ENCODE assay signal across 11 mouse cellular contexts in the genomic region with DNA sequence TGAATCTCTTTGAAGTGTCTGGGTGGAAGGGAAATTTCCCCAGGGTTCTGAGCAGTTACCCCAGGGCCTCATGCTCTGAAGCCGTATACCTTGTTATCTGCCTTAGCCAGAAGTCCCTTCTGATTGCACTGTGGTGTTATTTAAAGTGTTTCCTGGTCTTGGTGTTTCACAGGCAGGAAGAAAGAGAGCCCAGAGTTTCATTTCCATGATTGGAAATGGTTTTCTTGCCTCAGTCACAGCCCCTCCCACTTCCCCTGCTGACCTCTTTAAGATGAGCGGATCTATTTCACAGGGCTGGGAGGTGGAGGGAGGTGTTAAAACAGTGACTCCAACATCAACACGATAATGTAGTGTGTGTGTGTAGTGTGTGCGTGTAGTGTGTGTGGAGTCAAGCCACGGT.
DNase-seq lines count a peak whose midpoint lies in the region; ATAC-seq and TF ChIP-seq lines count a peak whose summit lies in the region.
"Had no signal": no experiment of that assay in that cellular context is flagged by ENCODE, and none has a peak within 500 bp of the region (broad histone marks: within the 10 kb centered on the region; RNA-seq: fewer than 3 reads in every experiment).

No protein-coding gene starts in this region.

- H3K9ac ChIP-seq in kidney, embryonic 15.5 days: no peak overlapping the region
- H3K9ac ChIP-seq in CH12.LX (ENCODE audit: insufficient read depth, low read depth): no peak overlapping the region
- no peak overlapping the region for H3K9ac ChIP-seq in embryonic facial prominence, embryonic 14.5 days (ENCODE audit: low read depth, low read length)
- H3K9ac ChIP-seq in liver, embryonic 14.5 days (replicated peaks): no peak overlapping the region

- H3K79me2 ChIP-seq in CH12.LX (replicated peaks; ENCODE audit: control insufficient read depth, extremely low read depth, insufficient read depth, poor library complexity, severe bottlenecking): no peaks in the 10 kb centered on the region

- 0 out of 2 replicates have a peak, but pooled peaks have one; percentile 15 for ATAC-seq in kidney, embryonic 15.5 days (replicated peaks; ENCODE audit: low FRiP score)
- peak; percentile 30; the same call in 1 of the 2 replicates for ATAC-seq in embryonic facial prominence, embryonic 14.5 days (ENCODE audit: low read depth)
- peak; percentile 72 for ATAC-seq in liver, embryonic 14.5 days (ENCODE audit: insufficient read depth)
- ATAC-seq: Patski had no signal

- peaks cover 13% of the 10 kb centered on the region for H3K4me1 ChIP-seq in kidney, embryonic 15.5 days
- peaks cover 24 to 59% of the 10 kb centered on the region in 2 experiments for H3K4me1 ChIP-seq in CH12.LX (ENCODE audit: control insufficient read depth in 1 of 2, insufficient read depth in 2 of 2)
- peaks cover 10% of the 10 kb centered on the region; the same call in 1 of the 2 replicates for H3K4me1 ChIP-seq in embryonic facial prominence, embryonic 14.5 days (ENCODE audit: control insufficient read depth, insufficient read depth, low read length)
- H3K4me1 ChIP-seq in liver, embryonic 14.5 days (replicated peaks; ENCODE audit: control insufficient read depth in 2 of 2, insufficient read depth in 2 of 2, low read length in 1 of 2): peaks cover 0 to 15% of the 10 kb centered on the region in 2 experiments; a peak in 2 of 4 replicates
- no peaks in the 10 kb centered on the region for H3K4me1 ChIP-seq in lung, adult 2 months (ENCODE audit: control insufficient read depth, insufficient read depth, low read length)

- DNase-seq in kidney, postnatal 25 days: no peak
- DNase-seq in CH12.LX (ENCODE audit: extremely low read depth): peak; percentile 65
- DNase-seq in embryonic facial prominence, embryonic 14.5 days (ENCODE audit: low spot score): no peak
- DNase-seq in liver, embryonic 14.5 days (ENCODE audit: low read depth in 3 of 3, low spot score in 3 of 3): peak in 1 of 3 experiments; percentile 23
- DNase-seq in cerebellum, postnatal 4 days (ENCODE audit: low spot score in 2 of 2): no peak
- no peak for DNase-seq in urinary bladder, postnatal 4 days (ENCODE audit: low spot score in 2 of 2)
- DNase-seq in lung, adult 2 months: no peak
- DNase-seq: cerebellum, adult 18-20 months; right cerebral cortex, adult 18-20 months had no signal

- H3K4me3 ChIP-seq in kidney, embryonic 15.5 days (replicated peaks): no peak overlapping the region
- peak overlapping the region in 1 of 3 experiments; percentile 27 for H3K4me3 ChIP-seq in CH12.LX (replicated peaks in 1 of 3; ENCODE audit: low read depth in 2 of 3, low read length in 2 of 3, poor library complexity in 1 of 3)
- H3K4me3 ChIP-seq in embryonic facial prominence, embryonic 14.5 days (ENCODE audit: low read depth, low read length): no peak overlapping the region
- H3K4me3 ChIP-seq in liver, embryonic 14.5 days (ENCODE audit: insufficient read depth in 1 of 2, low read depth in 2 of 2, low read length in 2 of 2): no peak overlapping the region
- no peak overlapping the region for H3K4me3 ChIP-seq in lung, adult 2 months (replicated peaks; ENCODE audit: extremely low read depth, low read depth, low read length)

- no peak overlapping the region for H3K27ac ChIP-seq in kidney, embryonic 15.5 days
- H3K27ac ChIP-seq in CH12.LX (ENCODE audit: insufficient read depth, low read depth): peak overlapping the region; percentile 72
- no peak overlapping the region; the same call in 1 of the 2 replicates for H3K27ac ChIP-seq in embryonic facial prominence, embryonic 14.5 days (replicated peaks; ENCODE audit: low read depth, low read length)
- no peak overlapping the region for H3K27ac ChIP-seq in liver, embryonic 14.5 days

- TF ChIP-seq EP300 in CH12.LX (IDR thresholded peaks at IDR 0.05; ENCODE audit: low read length): peak; percentile 58
- TF ChIP-seq EP300 in liver, embryonic 14.5 days (IDR thresholded peaks at IDR 0.05; ENCODE audit: low read depth): peak; percentile 13; the same call in 1 of the 2 replicates

- H3K36me3 ChIP-seq in kidney, embryonic 15.5 days: peaks cover 9% of the 10 kb centered on the region
- peaks cover 1 to 46% of the 10 kb centered on the region in 2 experiments for H3K36me3 ChIP-seq in CH12.LX (replicated peaks in 1 of 2; ENCODE audit: control insufficient read depth in 1 of 2, insufficient read depth in 1 of 2, low read length in 1 of 2)
- H3K36me3 ChIP-seq in embryonic facial prominence, embryonic 14.5 days (ENCODE audit: control insufficient read depth, insufficient read depth, low read length): peaks cover 14% of the 10 kb centered on the region
- H3K36me3 ChIP-seq in liver, embryonic 14.5 days (replicated peaks; ENCODE audit: control insufficient read depth, insufficient read depth, low read depth): no peaks in the 10 kb centered on the region

- no peak for TF ChIP-seq POLR2A in CH12.LX (IDR thresholded peaks at IDR 0.05; ENCODE audit: low read depth, low read length)
- TF ChIP-seq POLR2A in lung, adult 2 months (IDR thresholded peaks at IDR 0.05; ENCODE audit: borderline replicate concordance, extremely low read depth, low read depth, low read length): no peak

- WGBS in kidney, embryonic 15.5 days: 24% methylated on average over 5 of the region's 5 CpGs
- 54% methylated on average over 5 of the region's 5 CpGs for WGBS in embryonic facial prominence, embryonic 14.5 days
- WGBS in liver, embryonic 14.5 days (ENCODE audit: insufficient replicate concordance): 15% methylated on average over 5 of the region's 5 CpGs
- WGBS in lung, adult 2 months: 44% methylated on average over 5 of the region's 5 CpGs

- dilution Hi-C loops in CH12.LX (cut with MboI; ENCODE audit: extremely low pct_ligation_motif_present, extremely low pct_unique_long_range_greater_than_20kb, low sequenced_read_pairs): no loop called here

- in situ Hi-C loops in CH12.LX (cut with MboI; ENCODE audit: low pct_ligation_motif_present, low pct_unique_long_range_greater_than_20kb, low sequenced_read_pairs): loop anchor here (10.0 kb wide), 1 partner anchor 79 kb away; no protein-coding TSS in a partner anchor

- H3K9me3 ChIP-seq in kidney, embryonic 15.5 days (replicated peaks): no peaks in the 10 kb centered on the region
- peaks cover under 1% of the 10 kb centered on the region for H3K9me3 ChIP-seq in CH12.LX (replicated peaks; ENCODE audit: low read length)
- no peaks in the 10 kb centered on the region for H3K9me3 ChIP-seq in embryonic facial prominence, embryonic 14.5 days (ENCODE audit: control insufficient read depth, low read length)
- H3K9me3 ChIP-seq in liver, embryonic 14.5 days (ENCODE audit: control insufficient read depth, low read length): no peaks in the 10 kb centered on the region

- H3K4me2 ChIP-seq in kidney, embryonic 15.5 days: no peak overlapping the region
- peak overlapping the region; percentile 18; the same call in 1 of the 2 replicates for H3K4me2 ChIP-seq in CH12.LX (ENCODE audit: insufficient read depth, low read depth, poor library complexity, severe bottlenecking)
- H3K4me2 ChIP-seq in embryonic facial prominence, embryonic 14.5 days (ENCODE audit: low read depth, low read length): no peak overlapping the region
- peak overlapping the region; percentile 13; the same call in 1 of the 2 replicates for H3K4me2 ChIP-seq in liver, embryonic 14.5 days (ENCODE audit: low read depth)

- no peak for TF ChIP-seq CTCF in CH12.LX (conservative IDR thresholded peaks at IDR 0.05 in 1 of 2, IDR thresholded peaks at IDR 0.05 in 1 of 2; ENCODE audit: low read depth in 2 of 2, low read length in 2 of 2)
- no peak for TF ChIP-seq CTCF in liver, embryonic 14.5 days (IDR thresholded peaks at IDR 0.05; ENCODE audit: low read depth)
- no peak for TF ChIP-seq CTCF in lung, adult 2 months (IDR thresholded peaks at IDR 0.05; ENCODE audit: insufficient read depth, low read length)

- no peak for TF ChIP-seq RAD21 in CH12.LX (IDR thresholded peaks at IDR 0.05; ENCODE audit: low read depth, low read length)

- no peaks in the 10 kb centered on the region for H3K27me3 ChIP-seq in kidney, embryonic 15.5 days
- no peaks in the 10 kb centered on the region for H3K27me3 ChIP-seq in CH12.LX (replicated peaks)
- no peaks in the 10 kb centered on the region for H3K27me3 ChIP-seq in embryonic facial prominence, embryonic 14.5 days (replicated peaks; ENCODE audit: control insufficient read depth, insufficient read depth, low read length)
- H3K27me3 ChIP-seq in liver, embryonic 14.5 days (ENCODE audit: control insufficient read depth, insufficient read depth, low read length): no peaks in the 10 kb centered on the region
- H3K27me3 ChIP-seq: Patski had no signal

TF ChIP-seq in CH12.LX, 34 proteins besides CTCF, POLR2A, EP300 and RAD21:
- peak; percentile 43 for TF ChIP-seq ETS1 (conservative IDR thresholded peaks at IDR 0.05; ENCODE audit: low read depth, low read length)
- TF ChIP-seq TCF12 (IDR thresholded peaks at IDR 0.05; ENCODE audit: low read depth, low read length): 0 out of 2 replicates have a peak, but pooled peaks have one; percentile 25
- peak; percentile 42; the same call in 1 of the 2 replicates for TF ChIP-seq ELF1 (IDR thresholded peaks at IDR 0.05; ENCODE audit: low read depth, low read length)
- peak; percentile 74 for TF ChIP-seq IRF4 (IDR thresholded peaks at IDR 0.05; ENCODE audit: low read depth, low read length)
- no peak for TF ChIP-seq MYC (IDR thresholded peaks at IDR 0.05; ENCODE audit: low read depth, low read length)
- 0 out of 2 replicates have a peak, but pooled peaks have one; percentile 7 for TF ChIP-seq BHLHE40 (IDR thresholded peaks at IDR 0.05; ENCODE audit: low read depth, low read length)
- TF ChIP-seq JUND (conservative IDR thresholded peaks at IDR 0.05; ENCODE audit: low read depth, low read length): no peak
- TF ChIP-seq USF2 (conservative IDR thresholded peaks at IDR 0.05; ENCODE audit: low read depth, low read length): no peak
- TF ChIP-seq MEF2A (IDR thresholded peaks at IDR 0.05; ENCODE audit: borderline replicate concordance, low read depth, low read length): peak; percentile 58; the same call in 1 of the 2 replicates
- TF ChIP-seq MAZ (IDR thresholded peaks at IDR 0.05; ENCODE audit: low read depth, low read length): peak; percentile 73; the same call in 1 of the 2 replicates

Comparison
In these comparisons a context has a peak if more than half of its experiments do, and no peak if none do; other contexts are left out.
1. ATAC-seq: peak in every context shown above with its lines; median percentile 72 in liver, embryonic 14.5 days; 30 in embryonic facial prominence, embryonic 14.5 days; 15 in kidney, embryonic 15.5 days.
2. H3K4me2 ChIP-seq: peak in CH12.LX (single experiment) and liver, embryonic 14.5 days (single experiment); none in kidney, embryonic 15.5 days (single experiment) and embryonic facial prominence, embryonic 14.5 days (single experiment).